Mouse (Mus musculus): Measurements from ENCODE around the gene Sod2.
"Not testable (repeated sequence)": the region's sequence is repeated elsewhere in the genome, so short reads cannot be mapped to it uniquely, and the experiment has no call there.

DNA sequence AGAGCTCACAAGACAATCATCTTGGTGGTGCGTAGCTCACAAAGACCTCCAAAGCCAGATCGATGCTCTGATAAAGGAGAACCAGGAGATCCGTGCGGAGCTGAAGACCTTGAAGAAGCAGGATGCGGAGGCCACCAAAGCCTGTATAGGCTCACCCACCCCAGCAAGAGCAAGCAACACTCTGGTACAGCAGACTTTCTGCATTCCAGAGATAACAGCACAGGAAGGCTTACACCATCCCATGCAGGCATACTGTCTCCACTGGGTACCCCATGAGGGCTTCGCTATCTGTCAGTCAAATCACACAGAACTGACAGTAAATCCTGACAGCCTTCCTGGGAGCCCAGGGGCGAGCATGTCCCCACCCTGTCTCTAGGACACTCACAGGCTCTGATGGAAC, 56.2 kb downstream of the Sod2 start:
- TF ChIP-seq ZC3H11A (IDR thresholded peaks at IDR 0.05; ENCODE audit: borderline replicate concordance, low read depth, low read length); HCFC1 (IDR thresholded peaks at IDR 0.05; ENCODE audit: borderline replicate concordance, insufficient read depth, low read length); MAFK (IDR thresholded peaks at IDR 0.05; ENCODE audit: insufficient read depth, low read depth, low read length): not testable (repeated sequence)

Measured in ES-E14 (cell line).